Mouse (Mus musculus) small intestine, adult 2 months (tissue): ENCODE measurements around the gene Nnat. TPM values are rescaled to one million over a fixed set of nuclear protein-coding genes. Genes with fewer than 3 reads are reported as not detected.

Experiments used
- H3K27ac ChIP-seq: fragments of 200-500 bp; 2 replicates; pipeline ENCODE4 v1.5.1; 2012; ENCODE audit warnings: low read depth, low read length, control low read depth, inconsistent platforms; ENCODE audit not compliant: insufficient read depth
- H3K27me3 ChIP-seq: fragments of 200-500 bp; 2 replicates; pipeline ENCODE4 v1.6.1; 2012; ENCODE audit warnings: mild to moderate bottlenecking, moderate library complexity, low read length, inconsistent platforms; ENCODE audit not compliant: control insufficient read depth, insufficient read depth
- H3K36me3 ChIP-seq: fragments of 200-500 bp; 2 replicates; pipeline ENCODE4 v1.6.1; 2012; ENCODE audit warnings: mild to moderate bottlenecking, low read length, control low read depth, inconsistent platforms; ENCODE audit not compliant: control insufficient read depth, insufficient read depth
- H3K4me1 ChIP-seq: fragments of 200-500 bp; 2 replicates; pipeline ENCODE4 v1.6.1; 2012; ENCODE audit warnings: low read length, inconsistent platforms, mixed read lengths; ENCODE audit not compliant: control insufficient read depth, insufficient read depth, insufficient read length
- H3K4me3 ChIP-seq: fragments of 200-500 bp; 2 replicates; pipeline ENCODE4 v1.5.1; 2012; ENCODE audit warnings: low read depth, mild to moderate bottlenecking, control low read depth, inconsistent platforms, low read length, moderate library complexity
- CTCF ChIP-seq: fragments of 200-500 bp; IDR thresholded peaks from 2 replicates; pipeline ENCODE4 v1.5.1; 2012; ENCODE audit warnings: low read depth, mild to moderate bottlenecking, control low read depth, inconsistent platforms, low read length, moderate library complexity, mixed read lengths; ENCODE audit not compliant: insufficient replicate concordance, insufficient read length; ENCODE audit errors: extremely low read depth
- POLR2A ChIP-seq: fragments of 200-500 bp; IDR thresholded peaks from 2 replicates; pipeline ENCODE4 v1.6.1; 2012; ENCODE audit warnings: low read depth, mild to moderate bottlenecking, control low read depth, inconsistent platforms, low read length, moderate library complexity
- WGBS: fragments of 180-500 bp; shearing (Covaris S2); methylation state at CpG from one replicate; pipeline ENCODE4 v1.1.7; 2018; 5-methylcytosine and 5-hydroxymethylcytosine counted together
- polyA plus RNA-seq: library from polyadenylated mRNA; depleted of rRNA; stranded (reverse); fragments of >200 nt; gene quantifications from 2 replicates; pipeline ENCODE4 v1.2.3, GENCODE M21; 2012; rRNA removed

Gene Nnat
- polyA plus RNA-seq: 5.2 and 9.5 TPM in 2 replicates

DNA sequence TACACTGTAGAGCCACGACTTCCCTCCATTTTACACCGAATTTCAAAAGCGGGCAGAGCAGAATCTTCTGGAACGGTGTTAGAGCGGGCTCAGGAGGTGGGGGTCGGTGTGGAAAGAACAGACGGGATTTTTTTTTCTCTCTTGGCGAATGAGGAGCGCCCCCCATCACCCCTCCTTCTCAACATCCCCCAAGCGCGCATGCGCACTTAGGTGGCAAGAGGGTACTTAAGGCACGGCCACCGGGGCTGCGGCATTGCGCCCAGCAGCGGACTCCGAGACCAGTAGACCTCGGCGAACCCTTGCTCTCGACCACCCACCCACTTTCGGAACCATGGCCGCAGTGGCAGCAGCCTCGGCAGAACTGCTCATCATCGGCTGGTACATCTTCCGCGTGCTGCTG, at the start of gene Nnat:
Gene Nnat, plus strand, starts transcription at position 221 of the 400 bp plus-strand sequence.
- Histone ChIP-seq H3K36me3 (peaks cover 14% of the 10 kb centered on the region), H3K4me1 (peaks cover 10% of the 10 kb centered on the region), H3K27me3 (no peaks in the 10 kb centered on the region), H3K27ac (no peak within 1 kb of the TSS), H3K4me3 (peak within 1 kb of the TSS; percentile 33)
- WGBS: 69% methylated on average over 27 of the region's 27 CpGs
- TF ChIP-seq CTCF (no peak), POLR2A (no peak)

DNA sequence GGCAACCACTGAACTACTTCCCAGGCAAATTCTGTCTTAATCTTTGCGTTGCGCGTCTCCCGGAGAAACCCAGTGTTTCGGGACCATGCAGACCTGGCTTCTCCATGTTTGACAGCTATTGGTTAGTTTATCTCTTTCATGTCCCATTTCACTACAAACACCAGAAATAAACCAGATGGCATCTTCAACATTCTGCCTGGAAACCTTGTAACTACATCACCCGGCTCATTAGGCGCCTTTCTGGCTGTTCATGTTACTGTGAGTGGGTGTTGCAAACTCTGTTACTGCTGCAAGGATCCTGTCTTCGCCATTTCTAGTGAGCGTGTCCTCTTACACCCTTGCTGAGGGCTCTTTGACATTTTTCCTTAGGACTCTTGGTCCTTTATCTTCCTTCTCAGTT, 47.0 kb upstream of the Nnat start:
- H3K36me3 ChIP-seq: no peaks in the 10 kb centered on the region
- TF ChIP-seq POLR2A (no peak), CTCF (no peak)
- H3K4me3 ChIP-seq: no peak overlapping the region
- no peak overlapping the region for H3K27ac ChIP-seq
- H3K27me3 ChIP-seq: no peaks in the 10 kb centered on the region
- 89% methylated on average over 9 of the region's 9 CpGs for WGBS
- peaks cover 15% of the 10 kb centered on the region for H3K4me1 ChIP-seq

- peaks cover 10% of the 10 kb centered on the region for H3K4me1 ChIP-seq
- TF ChIP-seq CTCF (no peak), POLR2A (no peak)
- H3K27me3 ChIP-seq: no peaks in the 10 kb centered on the region
- no peaks in the 10 kb centered on the region for H3K36me3 ChIP-seq
- 61% methylated on average over 9 of the region's 9 CpGs for WGBS
- no peak overlapping the region for H3K27ac ChIP-seq
- H3K4me3 ChIP-seq: no peak overlapping the region
Measured at GRCm38 (mm10) chr2:157513737-157514208, 46.1 kb upstream of the Nnat start.

DNA sequence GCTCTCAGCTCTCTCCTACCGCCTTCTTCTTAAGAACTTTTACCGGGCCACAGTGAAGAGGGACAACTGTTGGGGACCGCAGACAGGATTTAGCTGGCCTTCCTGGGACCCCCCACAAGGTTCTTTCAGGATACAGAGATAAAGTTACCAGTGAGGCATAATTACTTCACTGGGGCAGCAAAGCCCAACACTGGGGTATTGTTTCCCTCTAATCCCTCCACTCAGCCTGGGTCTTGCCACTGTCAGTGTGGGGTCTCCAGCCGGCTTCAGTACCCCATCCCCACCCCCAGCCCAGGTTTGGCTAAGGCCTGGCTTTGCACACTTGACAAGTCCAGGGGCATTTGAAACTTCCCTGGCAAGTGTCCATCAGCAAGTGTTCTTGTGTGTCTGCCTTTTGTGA, 45.5 kb upstream of the Nnat start:
- H3K27ac ChIP-seq: no peak overlapping the region
- H3K4me1 ChIP-seq: peaks cover 8% of the 10 kb centered on the region
- 40% methylated on average over 4 of the region's 4 CpGs for WGBS
- TF ChIP-seq CTCF (no peak), POLR2A (no peak)
- no peak overlapping the region for H3K4me3 ChIP-seq
- no peaks in the 10 kb centered on the region for H3K27me3 ChIP-seq
- H3K36me3 ChIP-seq: no peaks in the 10 kb centered on the region

- whole genome bisulfite sequencing: 54% methylated on average over 6 of the region's 6 CpGs
- H3K27ac ChIP-seq: no peak overlapping the region
- no peak for TF ChIP-seq POLR2A
- no peak for TF ChIP-seq CTCF
Measured at GRCm38 (mm10) chr2:157517526-157517925, 42.4 kb upstream of the Nnat start.

GRCm38 (mm10) chr2:157518451-157518850, 41.4 kb upstream of the Nnat start:
- TF ChIP-seq CTCF: no peak
- no peak for TF ChIP-seq POLR2A
- Histone ChIP-seq H3K4me3 (no peak overlapping the region), H3K27ac (no peak overlapping the region), H3K36me3 (no peaks in the 10 kb centered on the region), H3K27me3 (no peaks in the 10 kb centered on the region), H3K4me1 (no peaks in the 10 kb centered on the region)
- 69% methylated on average over 7 of the region's 7 CpGs for WGBS

More at GRCm38 (mm10) chr2:157517526-157517925, 42.4 kb upstream of the Nnat start:
- Histone ChIP-seq H3K27me3 (no peaks in the 10 kb centered on the region), H3K4me1 (no peaks in the 10 kb centered on the region), H3K36me3 (no peaks in the 10 kb centered on the region), H3K4me3 (no peak overlapping the region)

- TF ChIP-seq POLR2A (no peak), CTCF (no peak)
- 74% methylated on average over 6 of the region's 6 CpGs for WGBS
Measured at GRCm38 (mm10) chr2:157519452-157519851, 40.4 kb upstream of the Nnat start.

More at GRCm38 (mm10) chr2:157519452-157519851, 40.4 kb upstream of the Nnat start:
- H3K27me3 ChIP-seq: no peaks in the 10 kb centered on the region
- H3K27ac ChIP-seq: no peak overlapping the region
- no peaks in the 10 kb centered on the region for H3K4me1 ChIP-seq
- H3K4me3 ChIP-seq: no peak overlapping the region
- no peaks in the 10 kb centered on the region for H3K36me3 ChIP-seq
